Mouse (Mus musculus) C2C12 (cell line): Measurements from ENCODE around the gene Glrb.

ENCODE experiments used
- CEBPB ChIP-seq: IDR thresholded peaks from one replicate; pipeline ENCODE4 v1.6.1; 2011; ENCODE audit warnings: low read depth, mild to moderate bottlenecking, control low read depth, moderate library complexity
- CTCF ChIP-seq: IDR thresholded peaks from one replicate; pipeline ENCODE4 v1.5.1; 2011; ENCODE audit not compliant: control insufficient read depth, insufficient read depth, insufficient read length
- MAX ChIP-seq: IDR thresholded peaks from one replicate; pipeline ENCODE4 v1.6.1; 2011; ENCODE audit warnings: mild to moderate bottlenecking, control low read depth
- MYOD1 ChIP-seq: IDR thresholded peaks from one replicate; pipeline ENCODE4 v1.6.1; 2011; ENCODE audit warnings: low read depth; ENCODE audit not compliant: control insufficient read depth, insufficient read length
- MYOG ChIP-seq: IDR thresholded peaks from one replicate; pipeline ENCODE4 v1.6.1; 2011; ENCODE audit not compliant: control insufficient read depth, insufficient read length; ENCODE audit errors: extremely low read depth
- USF1 ChIP-seq: IDR thresholded peaks from one replicate; pipeline ENCODE4 v1.6.1; 2011; ENCODE audit warnings: low read depth, mild to moderate bottlenecking, control low read depth, moderate library complexity

GRCm38 (mm10) chr3:80800299-80800994 is 113.0 kb downstream of the Glrb start:
- TF ChIP-seq CTCF (no peak), CEBPB (no peak), USF1 (no peak), MYOD1 (no peak), MYOG (no peak), MAX (no peak)
